Mouse (Mus musculus) forebrain, embryonic 13.5 days (tissue): ENCODE results near the gene Elavl1. TPM values are rescaled to one million over a fixed set of nuclear protein-coding genes. Genes with fewer than 3 reads are reported as not detected.
A peak's percentile ranks its signal among the peaks of the same experiment; 100 is the strongest.
"Not testable (repeated sequence)": the region's sequence is repeated elsewhere in the genome, so short reads cannot be mapped to it uniquely, and the experiment has no call there.

Experiments used
- ATAC-seq: fragments of 200-750 bp; cut with Nextera tagmentation; 2 replicates; pipeline ENCODE4 v1.8.0; 2017
- H3K27ac ChIP-seq: fragments of 300-500 bp; sonication (generic); 2 replicates; pipeline ENCODE4 v1.5.1; 2015; ENCODE audit warnings: inconsistent platforms, mild to moderate bottlenecking, moderate library complexity
- H3K27me3 ChIP-seq: fragments of 300-500 bp; sonication (generic); 2 replicates; pipeline ENCODE4 v1.6.1; 2015; ENCODE audit warnings: mild to moderate bottlenecking, inconsistent platforms
- H3K36me3 ChIP-seq: fragments of 300-500 bp; sonication (generic); 2 replicates; pipeline ENCODE4 v1.6.1; 2015; ENCODE audit warnings: mild to moderate bottlenecking, inconsistent platforms; ENCODE audit not compliant: poor library complexity, severe bottlenecking
- H3K4me1 ChIP-seq: fragments of 300-500 bp; sonication (generic); 2 replicates; pipeline ENCODE4 v1.6.1; 2015; ENCODE audit warnings: inconsistent platforms
- H3K4me2 ChIP-seq: fragments of 300-500 bp; sonication (generic); 2 replicates; pipeline ENCODE4 v1.6.1; 2015; ENCODE audit warnings: inconsistent platforms, mild to moderate bottlenecking, moderate library complexity
- H3K4me3 ChIP-seq: fragments of 300-500 bp; sonication (generic); 2 replicates; pipeline ENCODE4 v1.5.1; 2015; ENCODE audit warnings: mild to moderate bottlenecking, inconsistent platforms
- H3K9ac ChIP-seq: fragments of 300-500 bp; sonication (generic); 2 replicates; pipeline ENCODE4 v1.6.1; 2015; ENCODE audit warnings: mild to moderate bottlenecking, inconsistent platforms
- H3K9me3 ChIP-seq: fragments of 300-500 bp; sonication (generic); replicated peaks from 2 replicates; pipeline ENCODE4 v1.6.1; 2016; ENCODE audit warnings: inconsistent platforms
- WGBS: fragments of 180-500 bp; shearing (Covaris S2); methylation state at CpG from one replicate; pipeline ENCODE4 v1.1.7; 2015; 5-methylcytosine and 5-hydroxymethylcytosine counted together
- polyA plus RNA-seq: library from polyadenylated mRNA; unstranded; fragments of >200 nt; fragmentation: Nextera tagmentation; extraction: Ambion mirVana; gene quantifications from 2 replicates; pipeline ENCODE4 v1.2.1, GENCODE M21; 2015

Elavl1 gene
- polyA plus RNA-seq: 199 and 215 TPM in 2 replicates

GRCm38 (mm10) chr8:4324983-4325750 lies at the start of gene Elavl1, which contains the start of gene Ccl25:
Elavl1 (minus strand) TSS chr8:4325413.
Ccl25 (plus strand) TSS chr8:4325210.
- Histone ChIP-seq H3K4me1 (peaks cover 50% of the 10 kb centered on the region), H3K4me3 (peak within 1 kb of the TSS; percentile 99), H3K9ac (peak within 1 kb of the TSS; percentile 99), H3K4me2 (peak within 1 kb of the TSS; percentile 92), H3K27me3 (no peaks in the 10 kb centered on the region), H3K9me3 (no peaks in the 10 kb centered on the region), H3K27ac (peak within 1 kb of the TSS; percentile 87), H3K36me3 (peaks cover 46% of the 10 kb centered on the region)
- peak; percentile 98 for ATAC-seq
- 1% methylated on average over 78 of the region's 78 CpGs for WGBS

GRCm38 (mm10) chr8:4372657-4373056 lies 47.4 kb upstream of the Elavl1 start:
- no peak overlapping the region for H3K4me2 ChIP-seq
- no peak for ATAC-seq
- no peak overlapping the region for H3K27ac ChIP-seq
- H3K4me3 ChIP-seq: no peak overlapping the region
- no peaks in the 10 kb centered on the region for H3K36me3 ChIP-seq
- no peaks in the 10 kb centered on the region for H3K27me3 ChIP-seq
- 80% methylated on average over 2 of the region's 2 CpGs for WGBS
- H3K4me1 ChIP-seq: no peaks in the 10 kb centered on the region
- no peak overlapping the region for H3K9ac ChIP-seq
- no peaks in the 10 kb centered on the region for H3K9me3 ChIP-seq

GRCm38 (mm10) chr8:4370078-4370477 lies 44.9 kb upstream of the Elavl1 start:
- Histone ChIP-seq H3K9ac (no peak overlapping the region), H3K4me2 (no peak overlapping the region), H3K27ac (no peak overlapping the region), H3K9me3 (no peaks in the 10 kb centered on the region), H3K27me3 (no peaks in the 10 kb centered on the region), H3K4me3 (no peak overlapping the region), H3K36me3 (no peaks in the 10 kb centered on the region), H3K4me1 (no peaks in the 10 kb centered on the region)
- WGBS: 38% methylated on average over 2 of the region's 2 CpGs
- ATAC-seq: peak; percentile 27; the same call in 1 of the 2 replicates

- Histone ChIP-seq H3K27ac (no peak overlapping the region), H3K4me2 (no peak overlapping the region), H3K9me3 (no peaks in the 10 kb centered on the region), H3K4me3 (no peak overlapping the region), H3K9ac (no peak overlapping the region), H3K36me3 (no peaks in the 10 kb centered on the region), H3K27me3 (no peaks in the 10 kb centered on the region), H3K4me1 (no peaks in the 10 kb centered on the region)
- WGBS: 90% methylated on average over 4 of the region's 4 CpGs
- ATAC-seq: no peak
Measured at GRCm38 (mm10) chr8:4368470-4368869, 43.3 kb upstream of the Elavl1 start.

GRCm38 (mm10) chr8:4367808-4368207 lies 42.6 kb upstream of the Elavl1 start:
- no peak overlapping the region for H3K4me2 ChIP-seq
- no peak overlapping the region for H3K9ac ChIP-seq
- no peak overlapping the region for H3K27ac ChIP-seq
- H3K27me3 ChIP-seq: no peaks in the 10 kb centered on the region
- 71% methylated on average over 11 of the region's 11 CpGs for WGBS
- peak; percentile 83 for ATAC-seq
- H3K9me3 ChIP-seq: no peaks in the 10 kb centered on the region
- no peaks in the 10 kb centered on the region for H3K4me1 ChIP-seq
- H3K4me3 ChIP-seq: no peak overlapping the region
- no peaks in the 10 kb centered on the region for H3K36me3 ChIP-seq

GRCm38 (mm10) chr8:4366189-4366588 lies 41.0 kb upstream of the Elavl1 start:
- ATAC-seq: no peak
- Histone ChIP-seq H3K36me3 (no peaks in the 10 kb centered on the region), H3K4me3 (no peak overlapping the region), H3K27ac (no peak overlapping the region), H3K27me3 (no peaks in the 10 kb centered on the region), H3K4me1 (no peaks in the 10 kb centered on the region), H3K4me2 (no peak overlapping the region), H3K9me3 (no peaks in the 10 kb centered on the region), H3K9ac (no peak overlapping the region)
- WGBS: 86% methylated on average over 3 of the region's 3 CpGs

- no peak for ATAC-seq
- Histone ChIP-seq H3K27ac (no peak overlapping the region), H3K4me1 (peaks cover 4% of the 10 kb centered on the region; the same call in 1 of the 2 replicates), H3K9me3 (no peaks in the 10 kb centered on the region), H3K9ac (no peak overlapping the region), H3K27me3 (no peaks in the 10 kb centered on the region), H3K36me3 (no peaks in the 10 kb centered on the region), H3K4me3 (no peak overlapping the region), H3K4me2 (no peak overlapping the region)
- WGBS: 94% methylated on average over 2 of the region's 2 CpGs
Measured at GRCm38 (mm10) chr8:4360922-4361321, 35.7 kb upstream of the Elavl1 start.

GRCm38 (mm10) chr8:4359362-4359761 lies 34.1 kb upstream of the Elavl1 start:
- peak; percentile 83; the same call in 1 of the 2 replicates for ATAC-seq
- Histone ChIP-seq H3K4me2 (no peak overlapping the region), H3K4me1 (peaks cover 4% of the 10 kb centered on the region; the same call in 1 of the 2 replicates), H3K36me3 (no peaks in the 10 kb centered on the region), H3K9ac (no peak overlapping the region), H3K9me3 (no peaks in the 10 kb centered on the region), H3K4me3 (no peak overlapping the region), H3K27me3 (no peaks in the 10 kb centered on the region), H3K27ac (no peak overlapping the region)
- 62% methylated on average over 3 of the region's 3 CpGs for WGBS

- Histone ChIP-seq H3K27ac (no peak overlapping the region), H3K9me3 (no peaks in the 10 kb centered on the region), H3K36me3 (no peaks in the 10 kb centered on the region), H3K27me3 (no peaks in the 10 kb centered on the region), H3K4me1 (peaks cover 4% of the 10 kb centered on the region; the same call in 1 of the 2 replicates), H3K9ac (no peak overlapping the region), H3K4me3 (no peak overlapping the region), H3K4me2 (no peak overlapping the region)
- WGBS: 93% methylated on average over 10 of the region's 10 CpGs
- ATAC-seq: no peak
Measured at GRCm38 (mm10) chr8:4355455-4355854, 30.2 kb upstream of the Elavl1 start.

- Histone ChIP-seq H3K9me3 (no peaks in the 10 kb centered on the region), H3K4me2 (no peak overlapping the region), H3K27ac (no peak overlapping the region), H3K9ac (no peak overlapping the region), H3K4me1 (peaks cover 1% of the 10 kb centered on the region; the same call in 1 of the 2 replicates), H3K36me3 (no peaks in the 10 kb centered on the region), H3K27me3 (no peaks in the 10 kb centered on the region), H3K4me3 (no peak overlapping the region)
- 100% methylated on average over 1 of the region's 1 CpGs for WGBS
- ATAC-seq: no peak
Measured at GRCm38 (mm10) chr8:4354516-4354915, 29.3 kb upstream of the Elavl1 start.

GRCm38 (mm10) chr8:4353741-4354140 lies 28.5 kb upstream of the Elavl1 start:
- H3K27ac ChIP-seq: no peak overlapping the region
- 85% methylated on average over 4 of the region's 4 CpGs for WGBS
- no peak overlapping the region for H3K4me3 ChIP-seq
- no peak for ATAC-seq
- H3K36me3 ChIP-seq: no peaks in the 10 kb centered on the region
- H3K27me3 ChIP-seq: no peaks in the 10 kb centered on the region
- H3K9me3 ChIP-seq: no peaks in the 10 kb centered on the region
- H3K4me1 ChIP-seq: no peaks in the 10 kb centered on the region
- H3K9ac ChIP-seq: no peak overlapping the region
- no peak overlapping the region for H3K4me2 ChIP-seq

- not testable (repeated sequence) for H3K27ac ChIP-seq, H3K4me3 ChIP-seq, ATAC-seq, H3K4me2 ChIP-seq, H3K36me3 ChIP-seq, H3K9me3 ChIP-seq, H3K4me1 ChIP-seq, H3K9ac ChIP-seq, H3K27me3 ChIP-seq
- WGBS: 94% methylated on average over 6 of the region's 6 CpGs
Measured at GRCm38 (mm10) chr8:4352562-4352961, 27.3 kb upstream of the Elavl1 start.
